Mouse (Mus musculus) heart, embryonic 15.5 days (tissue): ENCODE measurements around the gene Wee2. TPM values are rescaled to one million over a fixed set of nuclear protein-coding genes. Genes with fewer than 3 reads are reported as not detected.

ENCODE experiments used
- ATAC-seq: fragments of 200-750 bp; cut with Nextera tagmentation; replicated peaks from 2 replicates; pipeline ENCODE4 v1.8.0; 2017; ENCODE audit warnings: low read depth, moderate TSS enrichment; ENCODE audit not compliant: insufficient number of reproducible peaks, insufficient read depth, low FRiP score
- H3K27ac ChIP-seq: fragments of 300-500 bp; sonication (generic); 2 replicates; pipeline ENCODE4 v1.5.1; 2015; ENCODE audit warnings: mild to moderate bottlenecking, inconsistent platforms
- H3K27me3 ChIP-seq: fragments of 300-500 bp; sonication (generic); 2 replicates; pipeline ENCODE4 v1.6.1; 2015; ENCODE audit warnings: inconsistent platforms
- H3K36me3 ChIP-seq: fragments of 300-500 bp; sonication (generic); 2 replicates; pipeline ENCODE4 v1.6.1; 2015; ENCODE audit warnings: mild to moderate bottlenecking, inconsistent platforms
- H3K4me1 ChIP-seq: fragments of 300-500 bp; sonication (generic); replicated peaks from 2 replicates; pipeline ENCODE4 v1.6.1; 2015; ENCODE audit warnings: inconsistent platforms
- H3K4me2 ChIP-seq: fragments of 300-500 bp; sonication (generic); 2 replicates; pipeline ENCODE4 v1.6.1; 2015; ENCODE audit warnings: inconsistent platforms, mild to moderate bottlenecking, moderate library complexity
- H3K4me3 ChIP-seq: fragments of 300-500 bp; sonication (generic); 2 replicates; pipeline ENCODE4 v1.5.1; 2015; ENCODE audit warnings: mild to moderate bottlenecking, inconsistent platforms
- H3K9ac ChIP-seq: fragments of 300-500 bp; sonication (generic); 2 replicates; pipeline ENCODE4 v1.6.1; 2015; ENCODE audit warnings: mild to moderate bottlenecking, inconsistent platforms
- H3K9me3 ChIP-seq: fragments of 300-500 bp; sonication (generic); replicated peaks from 2 replicates; pipeline ENCODE4 v1.6.1; 2016; ENCODE audit warnings: inconsistent platforms
- WGBS: fragments of 180-500 bp; shearing (Covaris S2); methylation state at CpG from one replicate; pipeline ENCODE4 v1.1.7; 2015; ENCODE audit warnings: mixed read lengths; 5-methylcytosine and 5-hydroxymethylcytosine counted together
- polyA plus RNA-seq: library from polyadenylated mRNA; unstranded; fragments of >200 nt; fragmentation: Nextera tagmentation; extraction: Ambion mirVana; gene quantifications from 2 replicates; pipeline ENCODE4 v1.2.1, GENCODE M21; 2015

Wee2 gene
- not detected in 2 replicates for polyA plus RNA-seq

- Histone ChIP-seq H3K4me3 (no peak within 1 kb of the TSS), H3K9me3 (no peaks in the 10 kb centered on the region), H3K9ac (no peak within 1 kb of the TSS), H3K4me1 (peaks cover 11% of the 10 kb centered on the region), H3K4me2 (peak within 1 kb of the TSS; percentile 16; the same call in 1 of the 2 replicates), H3K27me3 (peaks cover 26% of the 10 kb centered on the region), H3K27ac (no peak within 1 kb of the TSS), H3K36me3 (no peaks in the 10 kb centered on the region)
- ATAC-seq = no peak
- 69% methylated on average over 5 of the region's 5 CpGs for WGBS
Observed at GRCm38 (mm10) chr6:40438936-40439335, at the start of gene Wee2. Gene Wee2 (plus strand): TSS chr6:40439088.

DNA sequence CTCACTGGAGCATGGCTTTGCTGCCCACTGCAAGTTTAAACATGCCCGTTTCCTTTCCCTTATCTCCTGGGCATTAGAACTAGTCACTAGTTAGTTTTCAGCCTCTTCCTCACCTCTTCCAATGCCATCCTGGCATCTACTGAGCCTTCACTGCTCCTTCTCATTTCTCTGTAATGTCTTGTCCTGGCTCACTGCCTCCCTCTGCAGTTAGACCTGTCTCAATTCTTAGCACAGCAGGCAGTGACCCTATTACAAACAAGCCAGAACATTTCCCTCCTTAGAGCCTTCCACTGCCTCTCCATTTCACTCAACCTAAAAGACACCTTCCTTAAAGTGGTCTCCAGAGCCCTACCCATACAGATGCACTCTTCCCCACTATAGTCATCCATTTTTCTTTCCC lies 47.9 kb upstream of the Wee2 start:
- no peak overlapping the region for H3K9ac ChIP-seq
- no peak overlapping the region for H3K4me3 ChIP-seq
- H3K27ac ChIP-seq = no peak overlapping the region
- H3K4me1 ChIP-seq = peaks cover 6% of the 10 kb centered on the region
- H3K4me2 ChIP-seq = no peak overlapping the region
- H3K9me3 ChIP-seq = no peaks in the 10 kb centered on the region
- no peaks in the 10 kb centered on the region for H3K27me3 ChIP-seq
- peaks cover 11% of the 10 kb centered on the region; the same call in 1 of the 2 replicates for H3K36me3 ChIP-seq
- ATAC-seq = no peak
- 77% methylated on average over 1 of the region's 1 CpGs for WGBS

GRCm38 (mm10) chr6:40393213-40393612 lies 45.7 kb upstream of the Wee2 start:
- Histone ChIP-seq H3K9me3 (no peaks in the 10 kb centered on the region), H3K27me3 (no peaks in the 10 kb centered on the region), H3K4me1 (peaks cover 5% of the 10 kb centered on the region), H3K4me3 (no peak overlapping the region), H3K4me2 (no peak overlapping the region), H3K9ac (no peak overlapping the region), H3K36me3 (peaks cover 20% of the 10 kb centered on the region; the same call in 1 of the 2 replicates), H3K27ac (no peak overlapping the region)
- 21% methylated on average over 3 of the region's 3 CpGs for WGBS
- peak; percentile 69; the same call in 1 of the 2 replicates for ATAC-seq

DNA sequence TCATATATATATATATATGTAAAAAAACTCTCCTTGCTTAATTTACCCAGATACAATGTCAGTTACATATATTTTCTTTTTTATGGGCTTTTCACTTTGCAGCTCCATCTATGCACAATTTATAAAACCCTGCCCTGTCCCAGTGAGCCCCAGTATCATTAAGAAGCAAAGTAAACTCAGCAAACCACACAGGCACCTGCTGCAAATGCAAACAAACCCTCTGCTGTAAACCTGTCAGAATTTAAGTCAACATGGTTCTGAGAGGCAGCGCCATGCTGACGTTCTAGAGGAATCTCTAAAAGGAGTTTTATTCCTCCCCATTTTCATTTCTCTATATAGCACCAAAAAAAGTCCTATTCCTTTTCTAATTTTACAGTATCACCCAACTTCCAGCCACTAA lies 36.9 kb upstream of the Wee2 start:
- Histone ChIP-seq H3K9me3 (no peaks in the 10 kb centered on the region), H3K4me1 (0 out of 2 replicates have a peak, but pooled peaks cover 3% of the 10 kb centered on the region), H3K4me2 (no peak overlapping the region), H3K9ac (no peak overlapping the region), H3K4me3 (no peak overlapping the region), H3K36me3 (peaks cover 22% of the 10 kb centered on the region), H3K27me3 (no peaks in the 10 kb centered on the region), H3K27ac (no peak overlapping the region)
- no peak for ATAC-seq
- 87% methylated on average over 2 of the region's 2 CpGs for WGBS

GRCm38 (mm10) chr6:40403640-40404285 lies 35.1 kb upstream of the Wee2 start:
- 81% methylated on average over 4 of the region's 4 CpGs for WGBS
- Histone ChIP-seq H3K9me3 (no peaks in the 10 kb centered on the region), H3K4me1 (0 out of 2 replicates have a peak, but pooled peaks cover 3% of the 10 kb centered on the region), H3K9ac (no peak overlapping the region), H3K4me3 (no peak overlapping the region), H3K4me2 (no peak overlapping the region), H3K27ac (no peak overlapping the region), H3K27me3 (no peaks in the 10 kb centered on the region), H3K36me3 (peaks cover 8% of the 10 kb centered on the region)
- ATAC-seq = no peak

GRCm38 (mm10) chr6:40411085-40411484 lies 27.8 kb upstream of the Wee2 start:
- Histone ChIP-seq H3K4me1 (no peaks in the 10 kb centered on the region), H3K9me3 (no peaks in the 10 kb centered on the region), H3K4me2 (no peak overlapping the region), H3K9ac (no peak overlapping the region), H3K27ac (no peak overlapping the region), H3K4me3 (no peak overlapping the region), H3K36me3 (no peaks in the 10 kb centered on the region; the same call in 1 of the 2 replicates), H3K27me3 (no peaks in the 10 kb centered on the region)
- no peak for ATAC-seq
- 77% methylated on average over 3 of the region's 3 CpGs for WGBS

GRCm38 (mm10) chr6:40413046-40413445 lies 25.8 kb upstream of the Wee2 start:
- Histone ChIP-seq H3K36me3 (no peaks in the 10 kb centered on the region; the same call in 1 of the 2 replicates), H3K4me2 (no peak overlapping the region), H3K4me1 (no peaks in the 10 kb centered on the region), H3K9me3 (no peaks in the 10 kb centered on the region), H3K9ac (no peak overlapping the region), H3K4me3 (no peak overlapping the region), H3K27me3 (no peaks in the 10 kb centered on the region), H3K27ac (no peak overlapping the region)
- 79% methylated on average over 5 of the region's 5 CpGs for WGBS
- ATAC-seq = no peak

DNA sequence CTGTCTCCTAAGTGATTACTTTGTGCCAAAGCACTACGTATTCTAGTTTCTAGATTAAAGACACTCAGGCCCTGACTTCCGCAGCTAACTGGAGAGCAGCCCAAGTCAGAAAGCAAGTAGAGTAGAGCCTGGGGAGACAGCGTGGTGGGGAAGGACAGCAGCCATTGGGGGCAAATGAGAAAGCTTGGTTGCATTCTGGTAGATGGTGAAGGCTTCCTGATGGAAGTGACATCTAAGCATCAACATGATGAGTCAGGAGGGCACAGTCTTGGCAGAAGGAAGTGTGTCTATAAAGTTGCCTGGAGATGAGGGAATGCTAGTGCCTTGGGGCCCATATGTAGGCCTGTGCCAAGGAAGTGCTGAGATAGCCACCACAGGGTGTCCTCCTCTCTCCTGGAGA lies 25.3 kb upstream of the Wee2 start:
- 94% methylated on average over 3 of the region's 3 CpGs for WGBS
- no peak overlapping the region for H3K4me2 ChIP-seq

GRCm38 (mm10) chr6:40415799-40416198 lies 23.1 kb upstream of the Wee2 start:
- H3K4me3 ChIP-seq = no peak overlapping the region
- WGBS = 78% methylated on average over 5 of the region's 5 CpGs

More for the DNA sequence above, 25.3 kb upstream of the Wee2 start:
- Histone ChIP-seq H3K4me3 (no peak overlapping the region), H3K27me3 (no peaks in the 10 kb centered on the region), H3K9me3 (no peaks in the 10 kb centered on the region), H3K36me3 (no peaks in the 10 kb centered on the region; the same call in 1 of the 2 replicates), H3K9ac (no peak overlapping the region), H3K4me1 (no peaks in the 10 kb centered on the region), H3K27ac (no peak overlapping the region)
- no peak for ATAC-seq

GRCm38 (mm10) chr6:40418386-40418785 lies 20.5 kb upstream of the Wee2 start:
- Histone ChIP-seq H3K4me3 (no peak overlapping the region), H3K4me1 (no peaks in the 10 kb centered on the region), H3K9me3 (no peaks in the 10 kb centered on the region), H3K27ac (no peak overlapping the region), H3K4me2 (no peak overlapping the region), H3K9ac (no peak overlapping the region), H3K36me3 (no peaks in the 10 kb centered on the region), H3K27me3 (no peaks in the 10 kb centered on the region)
- no peak for ATAC-seq
- 89% methylated on average over 4 of the region's 4 CpGs for WGBS

More at GRCm38 (mm10) chr6:40415799-40416198, 23.1 kb upstream of the Wee2 start:
- H3K27ac ChIP-seq = no peak overlapping the region
- no peak overlapping the region for H3K4me2 ChIP-seq
- no peaks in the 10 kb centered on the region for H3K36me3 ChIP-seq
- H3K4me1 ChIP-seq = no peaks in the 10 kb centered on the region
- no peak for ATAC-seq
- H3K9ac ChIP-seq = no peak overlapping the region
- H3K27me3 ChIP-seq = no peaks in the 10 kb centered on the region
- H3K9me3 ChIP-seq = no peaks in the 10 kb centered on the region

GRCm38 (mm10) chr6:40421099-40421498 lies 17.8 kb upstream of the Wee2 start:
- Histone ChIP-seq H3K4me3 (no peak overlapping the region), H3K27ac (no peak overlapping the region), H3K27me3 (no peaks in the 10 kb centered on the region), H3K9me3 (no peaks in the 10 kb centered on the region), H3K4me2 (no peak overlapping the region), H3K4me1 (no peaks in the 10 kb centered on the region), H3K9ac (no peak overlapping the region), H3K36me3 (no peaks in the 10 kb centered on the region)
- WGBS = 91% methylated on average over 6 of the region's 6 CpGs
- no peak for ATAC-seq

DNA sequence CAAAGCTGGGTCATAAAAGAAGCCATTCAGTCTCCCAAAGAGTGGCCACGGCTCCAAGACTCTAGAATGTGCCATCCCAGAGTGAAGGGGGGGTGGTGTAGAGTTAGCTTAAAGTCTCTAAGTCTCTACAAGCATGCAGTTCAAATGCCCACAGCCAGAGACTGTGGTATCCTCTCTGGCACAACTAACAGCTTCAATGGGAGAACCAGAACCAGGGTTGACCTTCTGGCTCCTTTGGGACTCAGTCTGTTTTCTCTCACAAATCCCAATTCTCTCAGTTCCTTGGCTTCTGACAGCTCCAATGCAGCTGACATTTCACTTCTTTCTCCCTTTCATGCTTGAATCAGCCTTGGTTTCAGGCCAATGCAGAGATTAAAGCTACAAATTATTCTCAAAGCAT lies 15.9 kb upstream of the Wee2 start:
- Histone ChIP-seq H3K4me1 (no peaks in the 10 kb centered on the region), H3K4me2 (no peak overlapping the region), H3K9ac (no peak overlapping the region), H3K36me3 (no peaks in the 10 kb centered on the region), H3K27ac (no peak overlapping the region), H3K9me3 (no peaks in the 10 kb centered on the region), H3K27me3 (no peaks in the 10 kb centered on the region), H3K4me3 (no peak overlapping the region)
- no peak for ATAC-seq
- WGBS = 84% methylated on average over 1 of the region's 1 CpGs
